Mouse (Mus musculus): Measurements from ENCODE around the gene Rrh.

DNA sequence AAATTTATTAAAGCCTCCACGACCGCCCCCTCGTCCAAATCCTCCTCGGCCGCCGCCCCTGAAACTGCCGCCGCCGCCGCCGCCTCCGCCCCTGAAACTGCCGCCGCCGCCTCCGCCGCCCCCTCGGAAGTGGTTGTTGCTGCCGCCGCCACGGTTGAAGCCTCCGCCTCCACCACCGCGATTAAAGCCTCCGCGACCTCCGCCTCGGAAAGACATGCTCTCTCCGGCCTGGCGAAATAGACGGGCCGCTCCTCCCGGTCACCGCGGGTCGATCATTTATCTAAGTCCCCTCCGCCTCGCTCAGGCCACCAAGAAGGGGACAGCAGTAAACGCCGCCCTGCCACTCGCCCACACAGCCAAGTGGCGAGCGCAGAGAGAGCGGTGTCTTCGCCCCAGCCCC, 8.2 kb upstream of the Rrh start:
- TF ChIP-seq CTCF (IDR thresholded peaks at IDR 0.05; ENCODE audit: insufficient read depth, low read length): no peak
- no peak for TF ChIP-seq POLR2A (IDR thresholded peaks at IDR 0.05; ENCODE audit: borderline replicate concordance, extremely low read depth, low read depth, low read length)
